Mouse (Mus musculus): ENCODE measurements around the gene Cdc6.

DNA sequence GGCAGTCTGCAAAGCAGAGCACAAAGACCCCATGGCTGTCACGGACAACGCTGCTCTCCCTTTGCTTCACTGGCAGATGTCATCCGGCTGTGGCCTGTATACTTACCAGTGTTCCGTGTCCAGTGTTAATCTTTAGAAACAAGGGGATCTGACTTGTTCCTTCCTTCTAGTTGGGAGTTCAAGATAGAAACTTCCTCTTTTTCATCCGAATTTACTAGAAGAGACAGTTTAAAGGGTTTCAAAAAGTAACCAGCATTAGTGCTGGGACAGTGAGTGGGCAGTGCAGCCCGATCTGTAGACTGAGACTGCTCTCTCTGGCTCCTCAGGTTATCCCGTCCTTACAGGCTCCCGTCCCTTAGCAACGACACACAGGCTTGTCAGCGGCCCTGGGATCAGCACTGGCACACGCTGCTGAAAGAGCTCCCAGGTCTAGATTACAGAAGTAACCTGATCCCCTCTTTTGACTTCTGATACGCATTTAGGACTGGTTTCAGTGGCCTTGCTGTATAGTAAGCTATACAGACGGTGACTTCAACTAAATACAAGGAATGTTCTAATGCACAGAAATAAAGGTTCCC is 9.9 kb downstream of the Cdc6 start:
- peak; percentile 77 to 80 for TF ChIP-seq EP300 (IDR thresholded peaks at IDR 0.05; ENCODE audit: low read depth in 1 of 2, low read length in 2 of 2)
- no peak for TF ChIP-seq CHD2 (IDR thresholded peaks at IDR 0.05; ENCODE audit: low read length)
- TF ChIP-seq TAL1 (IDR thresholded peaks at IDR 0.05; ENCODE audit: low read length) = peak; percentile 83
- no peak for TF ChIP-seq POLR2A (IDR thresholded peaks at IDR 0.05; ENCODE audit: control insufficient read depth in 1 of 2, insufficient read depth in 1 of 2, low read depth in 1 of 2, low read length in 2 of 2, poor library complexity in 1 of 2)
- TF ChIP-seq TCF12 (IDR thresholded peaks at IDR 0.05; ENCODE audit: low read depth, low read length) = peak; percentile 78
- no peak for TF ChIP-seq ZKSCAN1 (IDR thresholded peaks at IDR 0.05; ENCODE audit: low read depth, low read length)
- TF ChIP-seq CTCF (IDR thresholded peaks at IDR 0.05 in 2 of 3, conservative IDR thresholded peaks at IDR 0.05 in 1 of 3; ENCODE audit: control insufficient read depth in 1 of 3, insufficient read depth in 1 of 3, low read depth in 2 of 3, low read length in 3 of 3, poor library complexity in 1 of 3, severe bottlenecking in 1 of 3) = no peak
- TF ChIP-seq E2F4 (IDR thresholded peaks at IDR 0.05; ENCODE audit: borderline replicate concordance, low read depth, low read length) = no peak
- TF ChIP-seq ZC3H11A (IDR thresholded peaks at IDR 0.05; ENCODE audit: low read depth, low read length) = no peak
- TF ChIP-seq CHD1 (IDR thresholded peaks at IDR 0.05; ENCODE audit: low read depth, low read length) = no peak

Measured in MEL (cell line).